Mouse (Mus musculus) heart, postnatal 0 days (tissue): Measurements from ENCODE around the gene Gstm2. TPM values are rescaled to one million over a fixed set of nuclear protein-coding genes. Genes with fewer than 3 reads are reported as not detected.

ENCODE experiments used
- ATAC-seq: fragments of 200-750 bp; cut with Nextera tagmentation; 2 replicates; pipeline ENCODE4 v1.8.0; 2017; ENCODE audit warnings: low read depth, moderate number of reproducible peaks, moderate library complexity; ENCODE audit not compliant: insufficient read depth
- DNase-seq: peaks from one replicate; pipeline ENCODE4 v3.0.0-alpha.2; 2016; ENCODE audit warnings: low spot score
- H3K27ac ChIP-seq: fragments of 300-500 bp; sonication (generic); 2 replicates; pipeline ENCODE4 v1.5.1; 2014; ENCODE audit warnings: low read depth, mild to moderate bottlenecking
- H3K27me3 ChIP-seq: fragments of 300-500 bp; sonication (generic); 2 replicates; pipeline ENCODE4 v1.6.1; 2014; ENCODE audit warnings: low read length, mixed read lengths; ENCODE audit not compliant: control insufficient read depth, insufficient read depth
- H3K36me3 ChIP-seq: fragments of 300-500 bp; sonication (generic); replicated peaks from 2 replicates; pipeline ENCODE4 v1.6.1; 2014; ENCODE audit warnings: low read length, mixed read lengths; ENCODE audit not compliant: control insufficient read depth, insufficient read depth
- H3K4me1 ChIP-seq: fragments of 300-500 bp; sonication (generic); 2 replicates; pipeline ENCODE4 v1.6.1; 2014; ENCODE audit warnings: antibody characterized with exemption; ENCODE audit not compliant: control insufficient read depth, insufficient read depth
- H3K4me2 ChIP-seq: fragments of 300-500 bp; sonication (generic); 2 replicates; pipeline ENCODE4 v1.6.1; 2014; ENCODE audit warnings: low read depth, mild to moderate bottlenecking, low read length, moderate library complexity
- H3K4me3 ChIP-seq: fragments of 300-500 bp; sonication (generic); 2 replicates; pipeline ENCODE4 v1.5.1; 2014; ENCODE audit warnings: low read depth, low read length
- H3K9ac ChIP-seq: fragments of 300-500 bp; sonication (generic); replicated peaks from 2 replicates; pipeline ENCODE4 v1.6.1; 2014; ENCODE audit warnings: low read depth, low read length, mixed read lengths
- H3K9me3 ChIP-seq: fragments of 300-500 bp; sonication (generic); replicated peaks from 2 replicates; pipeline ENCODE4 v1.6.1; 2016; ENCODE audit warnings: low read length; ENCODE audit not compliant: control insufficient read depth
- CTCF ChIP-seq: IDR thresholded peaks from 2 replicates; pipeline ENCODE4 v1.5.1; 2016; ENCODE audit warnings: antibody characterized with exemption, control low read depth, low read depth
- EP300 ChIP-seq: IDR thresholded peaks from 2 replicates; pipeline ENCODE4 v1.6.1; 2016; ENCODE audit warnings: antibody characterized with exemption, low read depth
- WGBS: fragments of 180-500 bp; shearing (Covaris S2); extraction: QIAGEN DNeasy Blood & Tissue Kit; methylation state at CpG from one replicate; pipeline ENCODE4 v1.1.7; 2014; 5-methylcytosine and 5-hydroxymethylcytosine counted together
- polyA plus RNA-seq: library from polyadenylated mRNA; unstranded; fragments of >200 nt; fragmentation: Nextera tagmentation; extraction: Ambion mirVana; gene quantifications from 2 replicates; pipeline ENCODE4 v1.2.1, GENCODE M21; 2015
- total RNA-seq: library from RNA; depleted of rRNA; stranded (reverse); fragments of >200 nt; gene quantifications from 2 replicates; pipeline ENCODE4 v1.2.3, GENCODE M21; 2014; ENCODE audit warnings: low replicate concordance

Gstm2 gene
- total and polyA plus RNA-seq, 2 experiments from 2014 or later: 69.6 to 97.9 TPM

DNA sequence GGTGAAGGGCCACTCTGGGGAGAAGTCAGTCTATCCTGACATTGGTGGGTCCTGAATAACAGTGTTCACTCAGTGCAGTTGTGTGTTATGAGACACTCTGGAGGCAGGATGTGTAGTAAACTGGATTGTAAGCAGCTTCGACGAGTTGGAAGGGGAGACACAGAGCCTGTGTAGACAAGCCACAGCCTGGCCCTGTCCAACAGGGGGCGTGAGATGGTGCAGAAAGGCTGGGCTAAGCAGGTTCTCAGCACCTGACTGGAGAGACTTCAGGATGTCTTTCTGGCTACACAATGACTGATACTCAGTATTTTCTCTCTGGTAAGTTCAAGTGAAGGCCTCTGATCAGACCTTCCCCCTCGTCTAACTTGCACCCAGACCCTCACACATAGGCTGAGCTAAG is 40.5 kb downstream of the Gstm2 start:
- TF ChIP-seq EP300 (no peak), CTCF (no peak)
- H3K9ac ChIP-seq: no peak overlapping the region
- ATAC-seq (no peak), DNase-seq (no peak)
- H3K27me3 ChIP-seq: no peaks in the 10 kb centered on the region
- no peak overlapping the region for H3K27ac ChIP-seq
- H3K9me3 ChIP-seq: no peaks in the 10 kb centered on the region
- 56% methylated on average over 4 of the region's 4 CpGs for WGBS
- H3K36me3 ChIP-seq: no peaks in the 10 kb centered on the region
- peaks cover 10% of the 10 kb centered on the region; the same call in 1 of the 2 replicates for H3K4me1 ChIP-seq
- no peak overlapping the region for H3K4me3 ChIP-seq
- H3K4me2 ChIP-seq: no peak overlapping the region

DNA sequence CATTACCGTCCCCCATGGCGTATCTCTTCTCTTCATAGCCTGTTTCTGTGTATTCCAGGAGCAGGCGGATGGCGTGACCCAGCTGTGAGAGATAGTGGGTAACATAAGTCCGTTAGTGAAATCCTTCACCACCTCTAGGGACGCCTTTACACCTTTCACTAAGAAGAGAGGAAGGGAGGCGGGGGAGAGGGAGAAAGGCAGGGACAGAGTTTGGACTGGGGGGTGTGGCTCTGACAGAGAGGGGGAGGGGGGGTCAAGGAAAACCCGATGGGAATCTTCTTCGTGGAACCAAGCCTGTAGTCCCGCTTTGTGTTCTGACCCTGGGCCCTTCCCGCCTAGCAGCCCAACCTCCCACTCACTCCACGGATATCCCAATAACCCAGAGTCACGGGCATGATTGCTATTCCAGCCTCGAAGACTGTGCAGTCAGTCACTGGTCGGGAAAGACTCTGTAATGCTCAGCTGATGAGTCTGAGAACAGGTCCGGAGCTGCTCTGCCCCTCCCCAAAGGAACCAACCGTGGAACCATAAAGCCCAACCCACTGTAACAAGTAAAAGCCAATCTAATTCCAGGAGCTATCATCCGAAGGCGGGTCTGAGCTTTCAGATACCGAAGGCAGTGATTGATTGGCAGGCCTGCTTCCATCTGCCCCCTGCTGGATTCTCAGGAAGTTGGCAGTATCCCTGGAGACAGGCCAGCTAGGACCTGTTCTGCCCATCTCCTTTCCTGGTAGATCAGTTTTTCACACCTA is 42.8 kb downstream of the Gstm2 start, which contains the start of gene Gstm6:
Gene Gstm6, minus strand, starts transcription at position 511 of the 752 bp plus-strand sequence.
- H3K4me2 ChIP-seq: peak within 1 kb of the TSS; percentile 48
- no peaks in the 10 kb centered on the region for H3K36me3 ChIP-seq
- ATAC-seq (peak; percentile 62), DNase-seq (peak; percentile 71)
- 14% methylated on average over 20 of the region's 20 CpGs for WGBS
- TF ChIP-seq EP300 (no peak), CTCF (peak; percentile 58)
- peak within 1 kb of the TSS; percentile 20 for H3K4me3 ChIP-seq
- H3K4me1 ChIP-seq: peaks cover 14% of the 10 kb centered on the region; the same call in 1 of the 2 replicates
- H3K9me3 ChIP-seq: no peaks in the 10 kb centered on the region
- H3K27ac ChIP-seq: no peak within 1 kb of the TSS
- no peak within 1 kb of the TSS for H3K9ac ChIP-seq
- no peaks in the 10 kb centered on the region for H3K27me3 ChIP-seq

GRCm38 (mm10) chr3:107941261-107941660 is 45.0 kb downstream of the Gstm2 start:
- 69% methylated on average over 4 of the region's 4 CpGs for WGBS
- no peak overlapping the region for H3K4me2 ChIP-seq
- no peak overlapping the region for H3K27ac ChIP-seq
- ATAC-seq (no peak), DNase-seq (no peak)
- H3K4me3 ChIP-seq: no peak overlapping the region
- no peaks in the 10 kb centered on the region for H3K9me3 ChIP-seq
- peaks cover 15% of the 10 kb centered on the region for H3K4me1 ChIP-seq
- no peak overlapping the region for H3K9ac ChIP-seq
- H3K27me3 ChIP-seq: no peaks in the 10 kb centered on the region
- H3K36me3 ChIP-seq: no peaks in the 10 kb centered on the region
- TF ChIP-seq EP300 (no peak), CTCF (no peak)

DNA sequence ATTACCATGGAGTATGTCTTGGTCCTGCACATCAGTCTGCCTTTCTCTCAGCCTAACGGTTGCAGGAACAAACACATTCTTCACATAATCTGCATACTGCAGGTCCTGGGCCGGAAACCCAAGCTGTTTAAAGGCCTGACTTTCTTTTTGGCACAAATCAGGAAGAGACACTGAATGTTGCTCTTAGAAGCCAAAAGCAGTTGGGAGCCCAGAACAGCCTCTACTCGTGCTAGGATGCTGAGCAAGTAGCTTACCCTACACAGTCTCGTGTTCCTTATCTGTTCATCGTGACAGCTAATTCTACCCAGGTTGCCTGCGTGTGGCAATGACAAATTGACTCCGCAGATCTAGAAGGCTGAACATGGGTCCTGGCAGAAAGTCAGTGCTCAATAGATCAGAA is 45.7 kb downstream of the Gstm2 start:
- DNase-seq (no peak), ATAC-seq (no peak)
- no peak overlapping the region for H3K4me3 ChIP-seq
- H3K4me2 ChIP-seq: no peak overlapping the region
- no peaks in the 10 kb centered on the region for H3K36me3 ChIP-seq
- H3K9ac ChIP-seq: no peak overlapping the region
- H3K27ac ChIP-seq: no peak overlapping the region
- WGBS: 41% methylated on average over 7 of the region's 7 CpGs
- no peaks in the 10 kb centered on the region for H3K9me3 ChIP-seq
- TF ChIP-seq CTCF (no peak), EP300 (no peak)
- H3K4me1 ChIP-seq: peaks cover 23% of the 10 kb centered on the region
- no peaks in the 10 kb centered on the region for H3K27me3 ChIP-seq

GRCm38 (mm10) chr3:107939830-107940229 is 46.4 kb downstream of the Gstm2 start:
- ATAC-seq (no peak), DNase-seq (no peak)
- Histone ChIP-seq H3K9me3 (no peaks in the 10 kb centered on the region), H3K4me2 (no peak overlapping the region), H3K9ac (no peak overlapping the region), H3K36me3 (no peaks in the 10 kb centered on the region), H3K4me3 (no peak overlapping the region), H3K27me3 (no peaks in the 10 kb centered on the region), H3K4me1 (peaks cover 24% of the 10 kb centered on the region), H3K27ac (no peak overlapping the region)
- WGBS: 64% methylated on average over 4 of the region's 4 CpGs
- TF ChIP-seq CTCF (no peak), EP300 (no peak)
